Comparison of ENCODE assay signal across 8 mouse cellular contexts in the genomic region with DNA sequence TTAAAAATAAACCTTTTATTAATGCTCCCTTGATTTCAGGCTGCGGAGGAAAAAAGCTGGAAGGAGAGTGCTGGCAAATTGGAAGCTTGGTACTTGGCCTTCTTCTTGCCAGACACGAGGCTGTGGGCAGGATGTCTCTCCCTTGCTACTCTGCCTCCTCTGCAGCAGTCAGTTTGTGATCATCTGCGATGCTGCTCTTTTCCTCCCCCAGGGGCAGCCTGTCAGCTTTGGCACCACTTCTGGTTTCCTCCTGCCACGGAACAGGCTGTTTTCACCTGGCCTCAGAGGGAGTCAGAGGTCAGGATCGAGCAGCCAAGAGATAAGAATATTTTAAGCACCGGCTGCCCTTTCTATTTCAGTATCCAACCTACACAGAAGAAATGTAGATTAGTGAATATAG. TPM values are rescaled to one million over a fixed set of nuclear protein-coding genes. Genes with fewer than 3 reads are reported as not detected.
DNase-seq lines count a peak whose midpoint lies in the region; ATAC-seq lines count a peak whose summit lies in the region.

No protein-coding gene starts in this region.

- peaks cover 13% of the 10 kb centered on the region for H3K4me1 ChIP-seq in heart, embryonic 15.5 days (replicated peaks)
- H3K4me1 ChIP-seq in neural tube, embryonic 15.5 days, result no peaks in the 10 kb centered on the region

- 0 out of 2 replicates have a peak overlapping the region, but pooled peaks have one; percentile 14 for H3K4me3 ChIP-seq in heart, embryonic 15.5 days
- H3K4me3 ChIP-seq in neural tube, embryonic 15.5 days (replicated peaks), result no peak overlapping the region

- H3K4me2 ChIP-seq in heart, embryonic 15.5 days, result peak overlapping the region; percentile 46
- H3K4me2 ChIP-seq in neural tube, embryonic 15.5 days, result no peak overlapping the region

- peak overlapping the region; percentile 83 for H3K27ac ChIP-seq in heart, embryonic 15.5 days
- H3K27ac ChIP-seq in neural tube, embryonic 15.5 days (replicated peaks), result no peak overlapping the region

- H3K9ac ChIP-seq in heart, embryonic 15.5 days, result no peak overlapping the region
- H3K9ac ChIP-seq in neural tube, embryonic 15.5 days (replicated peaks), result no peak overlapping the region

- no peaks in the 10 kb centered on the region for H3K27me3 ChIP-seq in heart, embryonic 15.5 days
- H3K27me3 ChIP-seq in neural tube, embryonic 15.5 days (replicated peaks), result no peaks in the 10 kb centered on the region

- H3K36me3 ChIP-seq in heart, embryonic 15.5 days, result no peaks in the 10 kb centered on the region
- H3K36me3 ChIP-seq in neural tube, embryonic 15.5 days, result no peaks in the 10 kb centered on the region

- WGBS in heart, embryonic 15.5 days, result 13% methylated on average over 6 of the region's 6 CpGs
- 40% methylated on average over 6 of the region's 6 CpGs for WGBS in neural tube, embryonic 15.5 days

- no peak for ATAC-seq in heart, embryonic 15.5 days (replicated peaks; ENCODE audit: insufficient number of reproducible peaks, insufficient read depth, low FRiP score, low read depth)
- peak; percentile 89 for ATAC-seq in megakaryocyte progenitor cell, adult 5-6 weeks (replicated peaks; ENCODE audit: poor library complexity)
- no peak for ATAC-seq in neural tube, embryonic 15.5 days (ENCODE audit: low FRiP score)

- no peaks in the 10 kb centered on the region for H3K9me3 ChIP-seq in heart, embryonic 15.5 days (replicated peaks)
- no peaks in the 10 kb centered on the region for H3K9me3 ChIP-seq in neural tube, embryonic 15.5 days (replicated peaks)

- DNase-seq in thymus, postnatal 0 days (ENCODE audit: low spot score), result peak; percentile 10
- no peak for DNase-seq in thymus, postnatal 36 days
- DNase-seq in cerebellum, postnatal 36 days, result peak; percentile 35 to 47
- DNase-seq in T-cell, adult 2 months (ENCODE audit: low spot score), result no peak
- no peak for DNase-seq in kidney, adult 18-20 months

RNA-seq across cellular contexts. Expression of gene Pcdh7, which starts 25.2 kb away (rescaled TPM):
- 0.89 and 1.0 TPM in 2 replicates for polyA plus RNA-seq in thymus, postnatal 0 days (2015; fragmentation: Nextera tagmentation; extraction: Ambion mirVana)
- polyA plus RNA-seq in heart, embryonic 15.5 days (2015; fragmentation: Nextera tagmentation; extraction: Ambion mirVana), result 21.1 and 21.8 TPM in 2 replicates
- total RNA-seq in megakaryocyte progenitor cell, adult 5-6 weeks (2015), result 1.8 and 2.2 TPM in 2 replicates
- 0.58 and 4.7 TPM in 2 replicates for total RNA-seq in megakaryocyte progenitor cell, adult 5-6 weeks (2017)
- 24.1 and 29.0 TPM in 2 replicates for polyA plus RNA-seq in neural tube, embryonic 15.5 days (2015; fragmentation: Nextera tagmentation; extraction: Ambion mirVana)

Comparison
In these comparisons a context has a peak if more than half of its experiments do, and no peak if none do; other contexts are left out.
1. DNase-seq: peak in thymus, postnatal 0 days (single experiment) and cerebellum, postnatal 36 days (2 of 2); none in thymus, postnatal 36 days (0 of 2), T-cell, adult 2 months (single experiment) and kidney, adult 18-20 months (single experiment).
2. RNA of gene Pcdh7, which starts 25.2 kb away (polyA plus RNA-seq): 24.1 to 29.0 TPM in neural tube, embryonic 15.5 days and 21.1 to 21.8 TPM in heart, embryonic 15.5 days; 0.89 to 1.0 TPM in thymus, postnatal 0 days; every median in the first group is over 10 times any median in the second.